Mouse (Mus musculus): ENCODE results near the gene Atxn3.
"Not testable (repeated sequence)": the region's sequence is repeated elsewhere in the genome, so short reads cannot be mapped to it uniquely, and the experiment has no call there.

The Atxn3 gene

GRCm38 (mm10) chr12:101957942-101958544 is at the start of gene Atxn3:
Gene Atxn3 (minus strand): TSS chr12:101958246.
- peak; percentile 96 for DNase-seq

- DNase-seq = no peak
Observed at GRCm38 (mm10) chr12:102000785-102001184, 42.7 kb upstream of the Atxn3 start.

DNA sequence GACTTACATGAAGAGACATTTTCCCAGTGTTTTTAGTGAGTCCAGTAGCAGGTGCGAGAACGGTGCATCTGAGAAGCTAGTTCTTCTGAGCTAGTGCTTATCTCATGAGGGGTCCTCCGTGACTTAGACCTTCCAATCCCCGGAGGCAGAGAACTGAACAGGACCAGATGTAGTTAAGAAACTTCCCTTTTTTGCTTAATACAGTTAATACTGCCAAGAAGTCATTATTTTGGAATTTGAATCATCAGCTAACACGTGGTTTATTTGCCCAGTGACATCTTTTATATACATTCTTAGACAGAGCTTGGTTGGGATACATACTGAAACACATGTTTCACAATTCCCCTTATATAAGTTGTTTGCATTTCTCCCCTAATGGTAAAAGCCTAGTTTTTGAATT is 40.9 kb upstream of the Atxn3 start:
- DNase-seq = no peak

DNA sequence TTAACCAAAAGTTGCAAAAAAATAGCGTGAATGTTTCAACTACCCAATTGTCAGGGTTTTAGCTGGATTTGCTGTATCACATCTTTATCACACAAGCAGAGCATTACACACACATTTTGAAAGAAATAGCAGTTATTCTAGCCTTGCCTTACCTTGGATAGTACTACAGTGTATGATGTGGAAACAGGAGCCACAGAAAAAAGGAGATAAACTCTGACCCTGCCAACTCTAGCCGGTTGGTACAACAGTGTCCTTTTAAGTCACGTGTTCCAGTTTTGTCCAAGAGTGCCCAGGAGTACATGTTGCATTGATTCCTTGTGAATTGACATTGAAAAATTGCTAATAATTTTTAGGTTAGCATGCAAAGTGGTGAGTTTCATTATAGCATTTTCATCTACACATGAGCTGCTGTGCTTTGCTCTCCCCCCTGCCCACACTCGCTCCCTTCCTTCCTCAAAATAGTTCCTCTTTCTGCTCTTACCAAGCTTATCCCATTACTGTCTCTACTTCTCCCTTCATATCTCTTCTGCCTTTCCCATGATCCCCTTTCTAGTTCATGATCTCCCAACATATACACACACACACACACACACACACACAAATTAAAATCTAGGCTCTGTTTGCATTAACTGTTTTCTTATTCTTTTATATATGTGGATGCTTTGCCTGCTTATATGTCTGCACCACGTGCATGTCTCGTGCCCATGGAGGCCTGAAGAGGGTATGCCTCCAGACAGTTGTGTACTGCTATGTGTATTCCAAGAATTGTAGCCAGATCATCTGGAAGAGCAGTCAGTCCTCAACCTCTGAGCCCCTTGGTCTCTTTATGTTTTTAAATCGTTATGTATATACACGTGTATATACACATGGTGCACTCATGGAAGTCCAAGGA is 36.8 kb upstream of the Atxn3 start:
- no peak for DNase-seq

DNA sequence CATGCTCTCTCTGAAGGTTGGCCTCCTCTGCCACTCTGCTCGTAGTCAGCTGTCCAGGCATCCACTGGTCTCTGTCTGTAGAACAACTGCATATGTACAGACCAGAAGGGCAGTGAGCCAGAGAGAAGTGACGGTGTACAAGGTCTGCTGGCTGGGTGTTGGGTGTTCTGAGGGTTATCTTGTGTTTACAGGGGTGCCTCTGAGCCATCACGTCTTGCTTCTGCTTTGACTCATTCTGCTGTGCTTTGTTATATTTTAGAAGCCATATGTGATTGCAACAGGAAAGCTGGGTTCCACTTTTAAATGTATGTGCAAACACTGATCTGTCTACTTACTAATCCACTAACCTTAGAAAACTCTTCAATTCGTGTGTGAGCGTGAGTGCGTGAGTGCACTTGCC is 29.6 kb upstream of the Atxn3 start:
- no peak for DNase-seq

GRCm38 (mm10) chr12:101985110-101985509 is 27.1 kb upstream of the Atxn3 start:
- no peak for DNase-seq

DNA sequence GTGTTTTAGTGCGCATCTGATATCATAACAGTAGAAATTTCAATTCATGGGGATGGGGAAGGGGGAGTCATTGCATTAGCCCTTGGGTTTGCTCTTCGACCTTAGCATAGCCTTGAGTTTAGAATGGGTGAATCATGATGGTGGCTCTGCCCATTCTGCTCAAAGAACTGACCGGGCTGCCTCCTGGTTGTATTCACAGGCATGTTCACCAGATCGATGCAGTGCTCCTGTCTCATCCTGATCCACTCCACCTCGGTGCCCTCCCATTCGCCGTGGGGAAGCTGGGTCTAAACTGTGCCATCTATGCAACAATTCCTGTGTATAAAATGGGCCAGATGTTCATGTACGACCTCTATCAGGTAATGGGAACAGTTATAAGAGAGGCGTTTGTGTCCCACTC is 24.9 kb upstream of the Atxn3 start:
- no peak for DNase-seq

DNA sequence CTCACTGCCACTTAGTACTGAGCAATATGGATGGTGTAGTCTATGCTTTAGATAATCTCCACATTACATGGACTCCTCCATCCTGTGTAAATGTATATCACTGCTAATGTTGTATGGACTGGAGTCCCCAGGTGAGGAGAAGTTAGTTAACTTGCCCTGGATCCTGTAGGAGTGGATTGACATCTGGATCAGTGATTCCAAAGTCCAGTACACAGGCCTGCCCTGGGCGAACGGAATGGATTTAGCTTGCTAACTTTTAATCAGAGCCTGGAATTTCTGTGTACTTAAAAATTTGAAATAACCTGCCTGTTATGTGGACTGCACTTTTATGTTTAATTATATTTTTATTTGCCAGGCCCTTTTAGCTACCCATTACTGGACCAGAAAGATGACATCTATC is 23.5 kb upstream of the Atxn3 start:
- DNase-seq = no peak

- no peak for DNase-seq
Observed at GRCm38 (mm10) chr12:101980266-101980665, 22.2 kb upstream of the Atxn3 start.

- DNase-seq = no peak
Observed at GRCm38 (mm10) chr12:101979213-101979750, 21.2 kb upstream of the Atxn3 start.

GRCm38 (mm10) chr12:101978588-101978987 is 20.5 kb upstream of the Atxn3 start:
- no peak for DNase-seq

DNA sequence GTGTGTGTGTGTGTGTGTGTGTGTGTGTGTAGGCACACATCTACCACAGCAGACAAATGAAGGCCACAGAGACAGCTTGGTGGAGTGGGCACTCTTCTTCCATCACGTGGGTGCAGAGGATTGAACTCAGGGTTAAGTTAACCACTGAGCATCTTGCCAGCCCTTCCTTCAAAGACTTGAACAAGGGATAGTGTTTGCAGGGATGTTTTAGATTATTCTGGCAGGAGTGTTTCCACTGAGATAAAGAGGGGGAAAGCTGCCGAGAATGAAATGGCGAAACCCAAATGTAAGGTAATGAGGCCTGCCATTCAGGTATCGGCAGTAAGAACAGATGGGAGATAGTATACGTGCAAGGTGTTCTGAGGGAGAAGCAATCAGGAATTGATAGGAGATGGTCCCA is 20.1 kb upstream of the Atxn3 start:
- no peak for DNase-seq

- DNase-seq = no peak
Observed at GRCm38 (mm10) chr12:101977404-101977915, 19.4 kb upstream of the Atxn3 start.

DNA sequence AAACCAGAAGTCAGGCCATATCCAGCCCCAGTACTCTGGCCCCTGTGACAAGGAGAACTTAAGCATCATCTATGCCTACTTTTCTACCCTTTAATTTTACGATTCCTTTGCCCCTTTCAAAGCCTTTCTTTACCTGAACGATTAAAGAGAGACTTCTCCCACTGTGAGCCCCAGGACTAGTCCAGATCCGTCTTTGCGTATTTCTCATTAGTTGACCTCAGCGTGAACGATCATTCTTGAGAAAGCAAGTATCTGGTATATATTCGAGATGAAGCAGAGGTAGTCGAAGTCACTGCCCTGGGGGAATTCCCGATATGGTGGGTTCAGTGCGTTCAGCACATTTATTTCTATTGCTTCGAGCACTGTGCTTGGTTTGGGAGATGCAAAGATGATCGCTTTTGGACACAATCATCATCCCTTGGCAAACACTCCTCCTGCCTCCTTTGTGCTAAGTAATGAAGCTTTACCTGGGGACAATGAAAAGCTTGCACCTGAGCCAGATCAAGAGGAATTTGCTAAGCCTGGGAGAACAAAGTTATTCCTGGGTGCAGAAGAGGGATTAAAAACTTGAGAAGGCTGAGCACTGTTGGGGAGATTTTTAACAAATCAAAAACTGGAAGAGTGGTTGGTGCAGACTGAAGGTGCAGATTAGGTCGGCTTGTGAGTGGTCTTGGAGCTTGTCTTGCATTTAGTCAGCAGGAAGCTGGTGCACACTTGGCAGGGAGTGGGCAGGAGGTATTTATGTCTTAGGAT is 18.8 kb upstream of the Atxn3 start:
- no peak for DNase-seq

DNA sequence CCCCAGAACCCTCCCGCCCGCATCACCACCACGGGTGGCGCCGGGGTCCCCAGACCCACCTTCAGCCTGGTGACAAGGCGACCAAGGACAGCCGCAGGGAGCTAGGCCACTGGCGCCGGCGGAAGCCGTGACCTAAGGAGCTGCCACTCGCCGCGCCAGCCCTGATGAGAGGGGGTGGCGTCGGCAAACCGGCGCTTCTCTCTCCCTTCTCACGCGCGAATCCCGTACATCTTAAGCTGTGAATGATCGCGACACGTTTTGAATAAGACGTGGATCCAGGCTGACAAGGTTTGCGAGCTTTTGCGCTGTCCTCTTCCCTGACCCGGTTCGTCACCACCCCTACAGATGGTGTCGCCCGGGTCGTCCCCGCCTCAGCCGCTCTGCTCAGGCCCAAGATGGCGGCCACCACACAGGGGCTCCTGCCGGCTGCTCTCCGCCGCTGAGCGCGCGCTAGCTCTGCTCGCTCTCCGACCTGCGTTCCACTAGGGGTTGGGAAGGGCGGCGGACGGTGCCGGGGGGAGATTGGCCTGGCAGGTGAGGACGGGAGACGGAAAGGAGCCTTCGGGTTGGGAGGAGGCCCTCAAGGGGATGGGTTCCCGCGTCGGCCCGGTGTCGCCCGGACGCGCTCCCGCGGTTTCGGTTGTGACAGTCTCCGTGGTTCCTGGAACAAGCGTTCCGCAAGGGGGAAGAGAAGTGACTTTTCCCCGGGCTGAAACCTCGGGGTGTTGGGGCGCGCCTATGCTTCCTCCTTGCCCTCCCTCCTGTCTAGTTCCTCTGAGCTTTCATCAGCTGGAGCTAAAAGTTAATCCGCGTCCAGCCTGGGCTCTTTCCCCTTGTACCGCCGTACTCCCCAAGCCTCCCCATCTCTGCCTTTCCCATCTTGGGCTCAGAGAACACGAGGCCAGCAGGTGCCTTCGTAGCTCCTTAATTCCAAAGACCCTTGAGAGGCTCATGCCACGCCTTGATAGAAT is 17.8 kb upstream of the Atxn3 start, which contains the start of gene Cpsf2:
TSS of gene Cpsf2 (plus strand) at position 388 of the 971 bp plus-strand sequence.
- peak; percentile 82 for DNase-seq

- DNase-seq = no peak
Observed at GRCm38 (mm10) chr12:101975167-101975600, 17.1 kb upstream of the Atxn3 start.

DNA sequence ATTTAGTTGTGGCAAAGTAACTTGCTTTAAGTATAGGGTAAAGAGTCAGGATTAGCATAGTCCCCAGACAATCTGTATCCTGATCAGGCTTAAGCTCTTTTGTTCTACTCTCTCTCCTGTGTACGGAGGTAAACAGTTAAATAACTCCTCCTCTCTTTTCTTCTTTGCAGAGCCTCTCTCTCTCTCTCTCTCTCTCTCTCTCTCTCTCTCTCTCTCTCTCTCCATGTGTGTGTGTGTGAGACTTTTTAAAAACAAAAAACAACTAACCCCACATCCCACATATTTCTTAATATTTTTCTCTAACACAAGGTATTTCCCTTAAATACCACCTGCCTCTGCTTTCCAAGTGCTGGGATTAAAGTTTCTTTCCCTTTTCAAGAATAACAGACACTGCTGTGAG is 16.5 kb upstream of the Atxn3 start:
- DNase-seq = no peak

GRCm38 (mm10) chr12:101972230-101972629 is 14.2 kb upstream of the Atxn3 start:
- no peak for DNase-seq

GRCm38 (mm10) chr12:101971311-101971710 is 13.3 kb upstream of the Atxn3 start:
- no peak for DNase-seq

- not testable (repeated sequence) for DNase-seq
Observed at GRCm38 (mm10) chr12:101958960-101959780, 1.1 kb upstream of the Atxn3 start.

DNA sequence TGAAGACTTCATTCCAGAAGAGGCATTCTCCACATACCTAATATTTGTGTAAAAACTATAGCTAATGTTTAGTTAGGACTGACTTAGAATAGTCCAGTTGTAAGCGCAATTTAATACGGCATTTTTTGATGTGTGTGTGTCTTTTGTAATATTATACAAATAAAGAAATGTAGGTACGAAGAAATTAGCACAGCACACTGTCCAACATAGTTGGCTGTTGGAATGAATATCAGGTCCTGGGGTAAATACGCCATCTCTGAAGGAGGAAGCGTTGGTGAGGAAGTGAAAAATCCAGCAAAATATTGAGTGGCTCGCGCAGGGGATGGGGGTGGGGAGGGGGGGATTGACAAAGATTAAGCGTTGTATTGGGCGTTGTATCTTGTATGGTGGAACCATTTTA is 510 bp upstream of the Atxn3 start:
- DNase-seq = no peak

Data from cerebellum, adult 9-10 months (tissue).